Mouse (Mus musculus): Measurements from ENCODE around the gene Rarres1.

GRCm38 (mm10) chr3:67520568-67521143 lies 5.3 kb upstream of the Rarres1 start:
- TF ChIP-seq CTCF (IDR thresholded peaks at IDR 0.05; ENCODE audit: low read depth, low read length) (no peak), POLR2A (IDR thresholded peaks at IDR 0.05; ENCODE audit: borderline replicate concordance, low read depth, low read length) (no peak)
